Mouse (Mus musculus) small intestine, adult 2 months (tissue): ENCODE measurements around the gene Tle4.

Experiments
- CTCF ChIP-seq: fragments of 200-500 bp; IDR thresholded peaks from 2 replicates; pipeline ENCODE4 v1.5.1; 2012; ENCODE audit warnings: low read depth, mild to moderate bottlenecking, control low read depth, inconsistent platforms, low read length, moderate library complexity, mixed read lengths; ENCODE audit not compliant: insufficient replicate concordance, insufficient read length; ENCODE audit errors: extremely low read depth
- POLR2A ChIP-seq: fragments of 200-500 bp; IDR thresholded peaks from 2 replicates; pipeline ENCODE4 v1.6.1; 2012; ENCODE audit warnings: low read depth, mild to moderate bottlenecking, control low read depth, inconsistent platforms, low read length, moderate library complexity

- TF ChIP-seq POLR2A (no peak), CTCF (no peak)
These were observed 129.1 kb downstream of the Tle4 start for GRCm38 (mm10) chr19:14468733-14469132.
